Mouse (Mus musculus) v-Abl transformed pro-B cells (cell line): ENCODE measurements around the gene Eif2d.

Experiments
- in situ Hi-C, 2 experiments: fragments of 400-800 bp; cut with MboI; formaldehyde crosslinking; loops; one replicate each; pipeline ENCODE4 v1.15.1; 2025; ENCODE audit not compliant: unreplicated experiment in 2 of 2

Eif2d gene

GRCm38 (mm10) chr1:131181642-131182527 lies 28.9 kb downstream of the Eif2d start:
- in situ Hi-C loops, result loop anchor here (5.0 to 10.0 kb wide), 2 partner anchors 63 to 80 kb away; partner anchors contain the start of gene Rassf5 (in 1 of the 2)

DNA sequence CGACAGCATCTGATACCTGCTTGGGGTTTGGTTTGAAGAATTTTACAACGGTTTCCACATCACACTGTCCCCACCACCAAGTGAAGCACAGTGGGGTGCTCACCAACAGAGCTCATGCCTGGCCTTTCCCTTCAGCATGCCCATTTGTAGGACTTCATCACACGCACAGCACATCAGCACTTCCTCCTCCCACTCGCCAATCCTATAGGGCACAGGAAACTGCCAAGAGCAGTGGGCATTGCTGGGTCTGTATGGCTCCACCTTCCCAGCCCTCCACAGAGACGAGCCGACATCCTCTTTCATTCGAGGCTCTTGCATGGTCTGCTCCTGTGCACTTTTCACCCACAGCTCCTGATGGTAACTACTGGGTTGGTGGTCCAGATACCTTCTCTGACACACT lies 30.2 kb downstream of the Eif2d start:
- in situ Hi-C loops, result loop anchor here (5.0 to 10.0 kb wide), 2 partner anchors 62 to 79 kb away; partner anchors contain the start of gene Rassf5 (in 1 of the 2)

GRCm38 (mm10) chr1:131184253-131184955 lies 31.4 kb downstream of the Eif2d start:
- in situ Hi-C loops, result loop anchor here (5.0 to 10.0 kb wide), 2 partner anchors 60 to 78 kb away; partner anchors contain the start of gene Rassf5 (in 1 of the 2)

GRCm38 (mm10) chr1:131184956-131185660 lies 32.1 kb downstream of the Eif2d start:
- in situ Hi-C loops, result loop anchor here (5.0 to 10.0 kb wide), 2 partner anchors 60 to 77 kb away; partner anchors contain the start of gene Rassf5 (in 1 of the 2)

DNA sequence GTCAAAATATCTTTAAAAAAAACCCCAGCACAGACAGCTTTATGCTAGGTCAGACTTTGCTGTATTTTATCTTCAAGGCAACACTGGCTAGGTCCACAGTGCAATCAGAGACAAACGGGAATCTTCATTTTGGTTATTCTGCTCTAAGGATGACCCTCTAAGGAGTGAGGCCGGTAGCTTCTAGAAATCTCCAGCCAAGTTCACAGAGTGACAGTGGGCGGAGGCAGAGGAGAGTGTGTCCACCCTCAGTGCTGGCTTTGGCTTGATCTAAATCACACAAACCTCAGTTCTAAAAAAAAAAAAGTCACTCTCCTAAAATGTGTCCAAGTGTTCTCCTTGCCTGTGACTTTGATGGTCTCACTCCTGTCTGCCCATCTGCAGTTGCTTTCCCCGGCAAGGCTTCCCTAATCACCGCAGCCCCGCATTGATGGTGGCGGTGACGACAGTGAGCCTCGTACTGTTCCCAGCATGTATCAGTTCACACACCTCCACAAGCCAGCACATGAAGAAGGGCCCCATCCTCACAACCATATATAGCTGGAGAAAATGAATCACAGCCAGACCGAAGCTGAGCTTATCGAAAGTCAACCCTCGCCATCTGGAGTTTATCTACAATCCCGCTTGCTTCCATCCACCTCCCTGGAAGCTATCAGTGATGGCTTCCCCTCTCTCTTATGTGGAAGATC lies 33.0 kb downstream of the Eif2d start:
- in situ Hi-C loops, result loop anchor here in 1 of 2 experiments (10.0 kb wide), 1 partner anchor 59 kb away; the partner anchor contains the start of gene Rassf5

- in situ Hi-C loops, result loop anchor here in 1 of 2 experiments (10.0 kb wide), 1 partner anchor 58 kb away; the partner anchor contains the start of gene Rassf5
These were observed 34.0 kb downstream of the Eif2d start for GRCm38 (mm10) chr1:131186995-131187394.

DNA sequence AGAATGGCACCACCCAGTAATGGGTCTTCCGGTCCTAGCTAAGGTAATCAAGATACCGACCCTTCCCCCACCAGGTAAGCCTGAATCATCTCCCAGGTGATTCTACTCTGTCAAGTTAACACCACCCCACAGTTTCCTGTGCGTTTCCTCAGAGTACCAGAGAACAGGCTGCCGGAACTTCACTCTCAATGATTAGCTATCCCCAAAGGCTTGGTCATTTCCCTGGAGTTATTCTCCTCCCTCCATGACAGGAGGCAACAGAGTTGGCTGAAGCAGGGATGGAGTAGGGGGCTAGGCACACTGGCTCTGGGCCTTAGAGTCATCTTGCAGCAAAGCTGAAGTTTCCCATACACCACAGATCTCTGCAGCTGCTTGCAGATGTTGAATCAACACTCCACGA lies 34.9 kb downstream of the Eif2d start:
- in situ Hi-C loops, result loop anchor here in 1 of 2 experiments (10.0 kb wide), 1 partner anchor 57 kb away; the partner anchor contains the start of gene Rassf5

- in situ Hi-C loops, result loop anchor here in 1 of 2 experiments (10.0 kb wide), 1 partner anchor 56 kb away; the partner anchor contains the start of gene Rassf5
These were observed 35.7 kb downstream of the Eif2d start for GRCm38 (mm10) chr1:131188655-131189054.

DNA sequence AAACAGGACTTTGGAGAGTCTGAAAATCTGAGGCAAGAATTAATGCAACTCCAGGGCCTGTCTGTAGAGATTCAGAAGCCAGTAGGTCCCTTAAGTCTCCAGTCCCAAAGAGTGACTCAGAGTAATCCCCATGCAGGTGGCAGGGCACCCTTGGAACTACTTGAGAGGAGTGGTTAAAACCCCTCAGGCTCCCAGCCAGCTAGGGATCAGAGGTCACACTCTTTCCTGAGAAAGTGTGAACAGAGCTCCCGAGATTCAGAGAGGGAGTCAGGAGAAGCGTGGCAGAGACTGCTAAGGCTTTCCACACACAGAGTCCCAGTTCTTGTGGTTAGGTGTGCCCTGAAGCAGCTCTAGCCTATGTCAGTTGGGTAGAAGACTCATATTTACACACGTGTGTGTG lies 40.8 kb downstream of the Eif2d start:
- in situ Hi-C loops, result no loop called here

DNA sequence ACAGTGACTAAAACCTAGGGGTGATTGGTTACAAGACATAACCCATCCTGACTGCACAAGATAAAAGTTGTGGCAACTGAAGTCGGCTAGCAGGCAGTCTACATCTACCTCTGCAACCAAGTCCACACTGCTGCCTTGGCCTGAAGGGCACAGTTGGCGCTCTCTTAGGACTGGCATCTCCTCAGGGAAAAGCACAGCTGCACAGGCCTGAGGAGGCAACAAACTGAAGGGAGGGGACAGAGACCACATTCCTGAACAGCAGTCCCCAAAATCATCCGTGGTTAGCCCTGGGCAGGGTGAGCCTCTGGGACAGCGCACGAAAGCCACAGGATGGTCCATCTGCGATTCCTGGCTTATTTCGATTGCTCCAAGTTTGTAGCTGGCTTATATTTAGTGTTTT lies 42.7 kb downstream of the Eif2d start:
- in situ Hi-C loops, result no loop called here

DNA sequence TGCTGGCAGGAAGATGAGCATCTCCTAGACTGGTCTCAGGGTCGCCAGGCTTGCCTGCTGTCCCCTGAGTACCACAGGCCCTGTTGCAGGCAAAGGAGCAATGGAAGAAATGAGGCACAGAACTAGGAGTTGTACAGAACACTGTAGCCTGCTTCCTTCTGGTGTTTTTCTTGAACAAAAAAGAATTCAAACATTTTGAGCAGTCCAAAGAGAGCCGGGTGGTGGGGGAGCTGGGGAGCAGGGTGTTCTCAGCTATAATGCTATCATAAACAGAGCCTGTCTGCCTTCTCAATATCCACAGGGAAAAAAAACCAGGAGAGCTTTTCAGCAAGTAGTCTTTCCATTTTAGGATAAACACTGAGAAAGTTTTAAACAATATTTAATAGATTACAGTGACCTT lies 43.1 kb downstream of the Eif2d start:
- in situ Hi-C loops, result no loop called here

GRCm38 (mm10) chr1:131198417-131198960 lies 45.5 kb downstream of the Eif2d start:
- in situ Hi-C loops, result no loop called here

DNA sequence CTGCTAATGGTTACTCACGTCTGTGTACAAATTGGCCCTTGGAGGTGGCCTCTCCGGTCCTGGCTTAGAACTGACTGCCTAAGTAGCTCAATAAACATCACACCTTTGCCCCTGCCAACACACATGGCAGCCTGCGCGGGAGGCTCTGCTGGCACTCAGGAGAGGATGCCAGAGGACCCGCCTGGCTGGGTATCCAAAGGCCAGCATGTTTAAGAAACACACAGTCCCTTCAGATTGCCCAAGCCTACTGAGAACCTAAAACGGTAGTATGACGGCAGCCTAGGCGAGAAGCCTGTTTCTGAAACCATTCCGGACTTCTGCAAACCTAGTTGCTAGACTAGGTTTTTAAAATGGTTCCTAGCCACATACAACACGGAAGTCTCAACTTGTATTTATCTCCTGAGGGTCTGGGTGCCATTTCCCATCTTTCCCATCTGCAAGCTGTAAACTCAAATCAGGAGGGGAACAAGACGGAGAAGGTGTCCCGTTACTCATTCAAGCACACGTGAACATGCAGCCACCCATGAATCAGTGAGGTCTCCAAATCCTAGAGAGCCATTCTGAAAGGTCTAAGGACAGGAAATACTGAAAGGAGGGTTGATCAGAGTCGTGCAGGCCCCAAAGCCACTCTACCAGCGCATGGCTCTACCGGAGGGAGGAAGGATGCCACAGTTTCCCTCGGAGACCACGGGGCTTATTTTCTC lies 46.3 kb downstream of the Eif2d start:
- in situ Hi-C loops, result no loop called here

- in situ Hi-C loops, result no loop called here
These were observed 47.0 kb downstream of the Eif2d start for GRCm38 (mm10) chr1:131199976-131200375.

DNA sequence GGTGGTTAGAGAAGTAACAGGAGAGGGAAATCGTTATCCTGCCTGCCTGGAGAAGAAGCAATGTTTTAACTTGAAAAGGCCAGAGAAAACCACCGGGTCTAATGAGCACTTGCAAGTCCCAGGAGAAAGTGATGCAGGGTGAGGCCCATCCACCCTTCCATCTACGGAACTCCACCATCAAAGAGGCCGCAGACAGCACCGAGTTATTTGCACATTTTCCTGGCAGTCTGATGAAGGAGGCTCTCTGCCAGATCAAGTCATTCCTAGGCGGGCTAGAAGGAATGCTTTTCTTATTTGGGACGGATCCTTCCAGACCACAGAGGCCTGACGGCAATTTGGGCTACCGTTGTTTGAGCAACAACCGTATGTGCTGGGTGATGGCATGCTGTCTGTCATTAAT lies 47.6 kb downstream of the Eif2d start:
- in situ Hi-C loops, result no loop called here

DNA sequence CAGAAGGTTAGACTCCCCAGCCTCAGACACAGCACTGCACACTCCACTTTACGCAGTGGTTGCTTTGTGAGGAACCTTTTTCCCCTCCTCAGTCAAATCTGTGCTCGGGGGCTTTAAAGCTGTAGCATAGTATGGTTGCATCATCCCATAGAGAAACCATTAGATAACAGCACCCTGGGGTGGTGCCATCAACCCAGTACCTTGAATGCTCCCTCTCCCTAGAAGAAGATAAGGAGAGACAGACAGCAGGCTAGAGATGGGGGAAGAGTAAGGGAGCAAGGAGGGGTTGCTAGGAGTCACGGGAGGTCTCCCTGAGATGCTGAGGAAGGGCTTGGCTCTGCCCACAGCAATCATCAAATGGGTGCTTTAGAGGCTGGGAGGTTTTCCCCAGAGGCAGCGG lies 48.4 kb downstream of the Eif2d start:
- in situ Hi-C loops, result no loop called here

- in situ Hi-C loops, result no loop called here
These were observed 51.5 kb downstream of the Eif2d start for GRCm38 (mm10) chr1:131204461-131204860.

DNA sequence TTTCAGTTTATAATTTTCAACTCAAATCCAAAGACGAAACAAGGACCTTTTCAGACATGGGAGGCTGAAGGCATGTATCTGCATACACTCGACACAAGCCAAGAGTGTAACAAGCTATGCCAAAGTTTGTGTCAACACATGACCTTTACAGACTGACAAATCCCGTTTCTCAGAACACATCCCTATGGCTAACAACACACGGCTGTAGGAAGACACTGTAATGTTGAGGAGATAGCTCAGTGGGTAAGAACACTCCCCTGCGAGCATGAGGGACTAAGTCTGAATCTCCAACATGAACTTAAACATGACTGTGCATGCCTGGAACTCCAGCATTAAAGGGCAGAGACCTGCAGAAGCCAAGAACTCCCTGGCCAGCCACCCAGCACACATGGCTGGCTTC lies 53.4 kb downstream of the Eif2d start:
- in situ Hi-C loops, result no loop called here

DNA sequence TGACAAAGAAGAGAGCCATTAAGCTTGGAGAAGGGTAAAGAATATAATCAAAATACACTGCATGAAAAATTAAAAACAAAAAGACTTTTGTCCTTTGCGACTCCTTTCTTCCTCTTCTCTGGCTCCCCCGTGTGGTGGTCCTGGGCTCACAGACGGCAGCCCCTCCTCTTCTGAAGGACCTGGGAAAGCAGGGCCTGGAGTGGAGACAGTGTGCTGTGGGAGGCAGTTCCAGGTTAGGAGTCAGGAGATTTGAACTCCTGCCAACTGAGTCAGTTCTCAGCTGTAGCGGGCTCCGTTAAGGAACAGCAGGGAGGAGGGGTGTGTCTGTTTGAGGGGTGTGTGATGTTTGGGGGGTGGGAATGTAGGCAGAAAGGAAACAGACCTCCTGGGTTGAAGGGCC lies 54.5 kb downstream of the Eif2d start:
- in situ Hi-C loops, result no loop called here
